Mouse (Mus musculus): Measurements from ENCODE around the gene Rhbdd2.

Rhbdd2 gene

DNA sequence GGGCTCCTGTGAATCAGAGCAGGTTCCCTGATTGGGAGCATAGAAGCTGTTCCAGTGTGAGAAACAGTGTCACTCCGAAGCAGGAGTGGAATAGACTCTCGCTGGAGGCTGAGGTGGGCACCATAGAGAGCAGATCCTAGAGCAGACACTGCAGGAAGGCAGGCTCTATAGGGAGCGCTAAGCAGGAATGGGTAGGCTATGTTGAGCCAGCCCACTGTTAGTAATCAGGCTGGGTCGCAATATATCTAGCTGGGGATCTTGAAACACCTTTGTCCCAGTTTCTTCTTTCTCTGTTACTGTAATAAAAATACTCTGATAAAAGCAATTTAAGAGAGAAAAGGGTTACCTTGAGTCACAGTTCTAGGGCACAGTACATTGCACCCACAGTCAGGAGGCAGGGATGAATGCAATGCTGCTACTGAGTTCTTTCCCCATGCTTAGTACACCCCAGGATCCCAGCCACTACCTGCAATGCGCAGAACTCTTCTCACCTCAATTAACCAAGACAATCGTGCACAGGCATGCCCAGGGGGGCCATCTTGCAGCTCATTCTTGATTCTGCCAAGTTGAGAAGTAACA is 48.6 kb downstream of the Rhbdd2 start:
- no peak for DNase-seq (ENCODE audit: low read depth, low spot score)

DNA sequence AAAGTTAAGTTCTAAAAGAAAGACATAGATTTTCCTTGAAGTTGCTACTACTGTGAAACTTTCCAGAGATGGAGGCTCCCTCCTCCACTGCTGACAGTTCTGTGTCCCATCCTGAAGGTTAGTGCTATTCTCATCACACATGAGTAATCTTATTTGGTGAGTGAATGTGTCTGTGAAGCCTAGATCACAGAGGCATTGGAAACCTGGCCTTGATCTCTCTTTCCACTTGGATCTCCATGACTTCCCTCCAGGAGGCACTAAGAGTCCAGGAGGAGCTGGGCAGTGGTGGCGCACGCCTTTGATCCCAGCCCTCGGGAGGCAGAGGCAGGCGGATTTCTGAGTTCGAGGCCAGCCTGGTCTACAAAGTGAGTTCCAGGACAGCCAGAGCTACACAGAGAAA is 49.6 kb downstream of the Rhbdd2 start:
- no peak for DNase-seq (ENCODE audit: low read depth, low spot score)

DNA sequence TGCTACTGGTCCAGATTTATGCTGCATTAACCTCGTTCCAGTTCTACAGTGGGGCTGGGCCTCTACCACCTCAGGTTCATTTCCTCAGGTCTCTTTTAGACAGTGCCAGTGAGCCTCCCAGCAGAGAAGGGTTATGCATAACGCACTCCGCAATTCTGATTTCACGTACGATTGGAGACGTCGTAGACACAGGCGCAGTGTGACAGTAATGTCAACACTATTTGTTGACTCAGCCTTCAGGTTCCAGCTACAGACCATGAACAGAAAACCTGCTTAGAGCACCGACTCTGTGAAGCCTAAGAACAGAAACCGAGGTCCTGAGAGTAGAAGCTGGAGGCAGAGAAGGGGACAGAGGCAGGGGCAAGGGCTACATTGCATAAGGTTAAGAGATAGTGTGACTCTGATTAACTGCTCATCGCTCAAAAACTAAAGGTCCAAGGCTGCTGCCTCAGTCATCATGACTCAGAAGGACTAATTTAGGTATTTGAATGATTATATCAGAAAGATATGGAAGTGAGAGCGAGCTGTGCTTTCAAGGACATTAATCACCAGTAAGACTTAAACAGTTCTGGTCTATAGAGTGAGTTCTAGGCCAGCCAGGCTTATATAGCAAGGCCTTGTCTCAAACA is 50.6 kb downstream of the Rhbdd2 start:
- no peak for DNase-seq (ENCODE audit: low read depth, low spot score)

DNA sequence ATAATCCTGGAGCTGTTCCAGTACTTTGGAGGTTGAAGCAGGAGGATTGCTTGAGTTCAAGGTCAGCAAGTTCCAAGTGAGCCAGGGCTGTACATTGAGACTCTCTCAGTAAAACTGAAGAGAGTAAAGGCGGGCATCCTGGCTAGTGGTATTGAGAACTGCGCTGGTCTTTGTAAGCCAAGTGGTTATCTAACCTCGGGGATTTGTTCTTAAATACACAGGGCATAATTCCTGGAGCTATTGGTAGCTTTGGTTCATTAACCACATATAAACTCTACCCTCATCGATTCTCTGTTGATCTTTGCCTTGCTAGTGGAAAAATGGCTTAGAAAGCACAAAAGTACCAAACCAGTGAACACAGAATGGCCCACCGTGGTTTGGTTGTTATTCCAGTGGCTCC is 58.0 kb downstream of the Rhbdd2 start:
- DNase-seq (ENCODE audit: low read depth, low spot score) = no peak

DNA sequence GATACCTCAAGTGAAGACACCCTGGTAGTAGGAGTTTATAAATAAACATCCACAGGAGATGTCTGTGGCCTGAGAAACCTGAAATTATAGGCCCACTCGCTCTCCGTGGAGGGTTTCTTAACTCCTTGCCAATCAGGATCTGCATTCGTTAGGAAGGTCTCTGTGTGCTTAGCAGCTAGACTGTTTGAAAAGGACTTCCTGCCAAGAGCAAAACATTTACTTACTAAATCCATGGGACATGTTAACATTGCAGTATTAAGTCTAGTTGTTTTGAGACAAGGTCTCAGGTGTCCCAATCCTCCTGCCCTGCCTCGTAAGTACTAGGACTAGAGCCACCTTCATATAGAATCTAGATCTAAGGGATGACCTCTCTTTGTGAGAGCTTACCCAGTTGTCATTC is 58.8 kb downstream of the Rhbdd2 start:
- DNase-seq (ENCODE audit: low read depth, low spot score) = no peak

DNA sequence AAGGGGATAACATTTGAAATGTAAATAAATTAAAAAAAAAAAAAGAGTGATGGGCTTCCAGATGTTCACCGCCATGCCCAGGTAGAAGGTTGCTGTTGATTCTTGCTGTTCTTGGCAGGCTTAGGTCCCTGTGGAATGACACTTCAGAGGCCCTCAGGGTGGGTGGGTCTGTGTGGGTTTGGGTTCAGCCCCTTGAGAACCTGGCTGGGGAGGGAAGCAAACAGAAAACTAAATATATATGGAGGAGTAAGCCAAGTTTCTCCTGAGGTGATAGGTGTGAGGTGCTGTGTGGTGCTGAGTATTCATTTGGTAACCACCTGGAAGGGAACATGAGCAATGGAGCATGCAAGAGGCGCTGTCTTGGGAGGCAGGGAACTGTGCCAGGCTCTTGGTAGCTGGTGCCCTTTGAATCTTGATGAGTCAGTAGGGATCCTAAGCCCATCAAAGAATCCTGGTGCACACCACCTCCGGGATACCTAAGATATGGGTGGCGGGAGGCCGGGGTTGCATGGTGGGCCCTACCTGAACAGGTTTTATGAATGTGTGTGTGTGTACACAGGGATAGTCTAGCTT is 60.9 kb downstream of the Rhbdd2 start:
- DNase-seq (ENCODE audit: low read depth, low spot score) = no peak

DNA sequence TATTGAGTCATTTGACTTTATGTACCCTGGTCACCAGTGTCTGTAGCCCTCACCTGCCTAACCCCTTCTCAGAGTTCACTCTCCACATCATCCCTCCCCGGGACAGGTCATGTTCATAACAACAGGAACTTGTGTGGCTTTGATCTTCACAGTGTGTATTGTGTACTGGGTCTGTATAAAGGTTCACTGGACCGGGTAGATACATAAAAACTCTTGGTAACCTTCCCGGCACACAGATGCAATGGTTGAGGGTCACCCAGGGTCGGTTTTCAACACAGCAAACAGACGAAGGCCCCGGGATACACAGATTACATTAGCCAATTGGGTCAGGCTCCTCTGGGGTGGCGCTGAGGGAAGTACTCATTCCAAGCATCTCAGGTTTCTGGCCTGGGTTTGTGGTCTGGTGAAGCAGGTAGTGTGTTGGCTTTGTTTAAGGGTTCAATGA is 62.9 kb downstream of the Rhbdd2 start:
- DNase-seq (ENCODE audit: low read depth, low spot score) = no peak
